Mouse (Mus musculus) brown adipose tissue, adult 24 weeks (tissue): ENCODE results near the gene Grin2c. TPM values are rescaled to one million over a fixed set of nuclear protein-coding genes. Genes with fewer than 3 reads are reported as not detected.

Source experiments
- H3K27ac ChIP-seq: fragments of 200-500 bp; replicated peaks from 2 replicates; pipeline ENCODE4 v1.5.1; 2012; ENCODE audit warnings: low read depth, mild to moderate bottlenecking, low read length
- H3K4me1 ChIP-seq: fragments of 200-500 bp; 2 replicates; pipeline ENCODE4 v1.6.1; 2012; ENCODE audit warnings: low read length, mixed read lengths; ENCODE audit not compliant: control insufficient read depth, insufficient read depth, insufficient read length
- H3K4me3 ChIP-seq: fragments of 200-500 bp; 2 replicates; pipeline ENCODE4 v1.5.1; 2012; ENCODE audit warnings: low read depth, mild to moderate bottlenecking, low read length, moderate library complexity; ENCODE audit not compliant: insufficient read depth
- polyA plus RNA-seq: library from polyadenylated mRNA; stranded (reverse); fragments of >200 nt; gene quantifications from 2 replicates; pipeline ENCODE4 v1.2.4, GENCODE M21; 2012; ENCODE audit not compliant: missing spikeins, insufficient read depth, insufficient read length

Gene Grin2c
- polyA plus RNA-seq, 1 experiment, result not detected

DNA sequence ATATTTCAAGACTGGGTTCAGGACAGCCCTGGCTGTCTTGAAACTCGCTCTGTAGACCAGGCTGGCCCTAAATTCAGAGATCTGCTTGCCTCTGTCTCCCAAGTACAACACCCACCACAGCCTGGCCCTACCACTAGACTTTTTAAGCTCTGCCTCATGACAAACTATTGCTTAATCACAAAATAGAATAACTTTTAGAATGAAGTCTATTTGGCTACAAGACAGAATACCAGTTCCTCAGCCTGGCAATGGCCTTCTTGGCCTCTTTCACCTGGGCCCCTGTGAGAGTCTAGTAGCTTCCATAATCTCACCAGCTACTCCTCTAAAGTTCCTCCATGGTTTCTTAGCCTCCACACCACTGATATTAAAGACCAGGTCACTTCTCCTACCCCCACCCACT, 23.3 kb upstream of the Grin2c start:
- Histone ChIP-seq H3K27ac (no peak overlapping the region), H3K4me3 (no peak overlapping the region), H3K4me1 (peaks cover 2% of the 10 kb centered on the region)

DNA sequence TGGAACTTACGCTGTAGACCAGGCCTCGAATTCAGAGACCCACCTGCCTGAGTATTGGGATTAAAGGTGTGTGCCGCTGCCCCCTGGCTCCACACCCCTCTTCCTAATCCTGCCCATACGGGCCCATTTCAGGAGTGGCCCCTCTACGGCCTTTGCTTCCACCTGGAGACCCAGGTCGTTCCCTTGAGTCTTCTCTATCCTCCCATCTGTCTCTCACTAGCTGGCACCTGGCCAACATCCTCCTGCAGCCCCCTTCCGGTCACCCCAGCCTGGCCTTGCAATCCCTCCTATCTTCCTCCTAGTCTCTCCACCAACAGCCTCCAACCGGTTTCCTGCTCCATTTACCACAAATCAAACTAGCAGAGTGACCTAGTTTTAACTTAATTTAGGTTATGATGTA, 22.8 kb upstream of the Grin2c start:
- Histone ChIP-seq H3K4me1 (peaks cover 2% of the 10 kb centered on the region), H3K4me3 (no peak overlapping the region), H3K27ac (no peak overlapping the region)

DNA sequence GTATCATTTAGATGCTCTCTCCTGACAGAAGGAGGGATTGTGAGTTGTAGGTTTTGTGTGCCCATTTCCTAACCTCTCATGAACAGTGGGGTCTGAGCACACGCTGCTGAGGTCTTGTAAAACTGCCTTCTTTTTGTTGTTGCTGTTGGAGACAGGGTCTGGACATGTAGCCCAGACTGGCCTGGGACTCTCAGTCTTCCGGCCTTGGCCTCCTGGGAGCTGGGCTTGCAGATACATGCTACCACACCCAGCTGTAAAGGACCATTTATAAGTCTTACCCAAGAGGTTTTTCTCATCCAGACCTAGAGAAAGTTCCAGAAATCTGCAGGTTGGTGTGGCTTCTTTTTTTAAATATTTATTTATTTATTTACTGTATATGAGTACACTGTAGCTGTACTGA, 21.3 kb upstream of the Grin2c start:
- Histone ChIP-seq H3K4me3 (no peak overlapping the region), H3K4me1 (peaks cover 2% of the 10 kb centered on the region), H3K27ac (no peak overlapping the region)

GRCm38 (mm10) chr11:115287386-115287785, 20.3 kb upstream of the Grin2c start:
- Histone ChIP-seq H3K27ac (no peak overlapping the region), H3K4me1 (peaks cover 2% of the 10 kb centered on the region), H3K4me3 (no peak overlapping the region)

DNA sequence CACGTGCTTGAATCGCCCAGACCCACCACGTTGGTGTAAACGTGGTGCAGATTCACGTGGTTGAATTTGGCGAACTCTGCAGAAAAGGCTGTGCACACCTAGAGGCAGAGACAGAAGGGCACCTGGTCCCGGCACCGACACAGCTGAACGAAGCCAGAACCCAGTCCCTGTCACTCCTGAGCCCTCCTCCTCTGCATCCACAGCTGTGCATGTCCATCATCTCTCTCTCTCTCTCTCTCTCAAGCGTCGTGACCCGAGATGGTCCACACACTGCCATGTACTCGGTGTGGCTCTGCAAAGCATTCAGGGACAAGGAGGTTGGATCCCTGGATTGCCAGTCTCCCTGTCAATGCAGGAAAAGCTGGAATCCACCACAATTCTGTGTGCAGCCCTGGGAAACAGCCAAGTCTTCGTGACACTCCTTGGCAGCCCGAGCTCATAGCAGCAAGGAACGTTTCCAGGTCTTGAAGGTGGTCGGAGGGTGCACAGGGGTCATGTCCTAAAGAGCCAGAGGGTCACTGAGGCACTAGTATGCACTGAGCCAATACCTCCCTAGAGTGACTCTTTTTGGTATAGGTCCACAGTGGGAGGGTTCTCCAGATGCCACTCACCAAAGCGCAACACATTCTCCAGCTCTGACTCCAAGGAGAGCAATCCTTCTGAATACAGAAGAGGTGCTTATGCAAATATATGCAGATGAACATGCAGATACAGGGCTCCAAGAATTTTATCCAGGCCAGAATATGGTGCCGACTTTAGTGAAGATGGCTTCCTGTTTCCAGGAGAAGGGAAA, 19.4 kb upstream of the Grin2c start:
- H3K4me3 ChIP-seq, result no peak overlapping the region
- no peak overlapping the region for H3K27ac ChIP-seq
- H3K4me1 ChIP-seq, result peaks cover 5% of the 10 kb centered on the region

GRCm38 (mm10) chr11:115285282-115285681, 18.2 kb upstream of the Grin2c start:
- Histone ChIP-seq H3K4me3 (no peak overlapping the region), H3K27ac (no peak overlapping the region), H3K4me1 (peaks cover 3% of the 10 kb centered on the region; the same call in 1 of the 2 replicates)

DNA sequence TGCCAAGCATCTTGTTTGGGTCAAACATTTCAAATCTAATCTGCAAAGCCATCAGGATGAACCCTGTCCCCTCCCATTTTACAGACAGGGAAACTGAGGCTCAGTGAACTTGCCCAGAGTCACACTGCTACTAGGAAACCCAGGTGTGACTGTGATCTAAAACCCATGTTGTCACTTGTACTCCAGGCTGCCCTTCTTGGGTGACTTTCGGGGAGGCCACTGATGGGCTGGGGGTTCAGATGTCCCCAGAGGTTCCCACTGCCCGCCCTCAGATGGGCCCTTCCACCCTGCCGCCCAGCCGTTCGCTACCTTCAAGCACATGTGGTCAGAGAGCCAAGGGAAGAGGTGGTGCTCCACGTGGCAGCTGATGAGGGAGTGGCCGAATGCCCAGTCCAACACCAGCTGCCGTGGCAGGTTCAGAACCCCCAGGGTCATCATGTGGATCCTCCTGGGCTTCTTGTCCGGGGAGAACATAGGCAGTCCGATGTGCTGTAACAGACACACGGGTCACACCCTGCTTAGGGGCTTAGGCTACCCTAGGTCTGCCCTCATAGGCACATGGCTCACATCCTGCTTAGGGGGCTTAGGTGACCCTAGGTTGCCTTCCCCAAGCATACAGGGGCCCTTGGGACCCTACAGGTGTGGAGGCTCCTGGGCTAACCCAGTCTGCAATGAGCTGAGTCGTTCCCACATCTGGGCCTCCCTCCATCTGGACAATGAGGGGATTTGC, 17.0 kb upstream of the Grin2c start:
- H3K4me3 ChIP-seq, result no peak overlapping the region
- H3K27ac ChIP-seq, result no peak overlapping the region
- 0 out of 2 replicates have a peak, but pooled peaks cover 3% of the 10 kb centered on the region for H3K4me1 ChIP-seq

GRCm38 (mm10) chr11:115283486-115283765, 16.4 kb upstream of the Grin2c start:
- Histone ChIP-seq H3K4me1 (0 out of 2 replicates have a peak, but pooled peaks cover 3% of the 10 kb centered on the region), H3K27ac (no peak overlapping the region), H3K4me3 (no peak overlapping the region)

DNA sequence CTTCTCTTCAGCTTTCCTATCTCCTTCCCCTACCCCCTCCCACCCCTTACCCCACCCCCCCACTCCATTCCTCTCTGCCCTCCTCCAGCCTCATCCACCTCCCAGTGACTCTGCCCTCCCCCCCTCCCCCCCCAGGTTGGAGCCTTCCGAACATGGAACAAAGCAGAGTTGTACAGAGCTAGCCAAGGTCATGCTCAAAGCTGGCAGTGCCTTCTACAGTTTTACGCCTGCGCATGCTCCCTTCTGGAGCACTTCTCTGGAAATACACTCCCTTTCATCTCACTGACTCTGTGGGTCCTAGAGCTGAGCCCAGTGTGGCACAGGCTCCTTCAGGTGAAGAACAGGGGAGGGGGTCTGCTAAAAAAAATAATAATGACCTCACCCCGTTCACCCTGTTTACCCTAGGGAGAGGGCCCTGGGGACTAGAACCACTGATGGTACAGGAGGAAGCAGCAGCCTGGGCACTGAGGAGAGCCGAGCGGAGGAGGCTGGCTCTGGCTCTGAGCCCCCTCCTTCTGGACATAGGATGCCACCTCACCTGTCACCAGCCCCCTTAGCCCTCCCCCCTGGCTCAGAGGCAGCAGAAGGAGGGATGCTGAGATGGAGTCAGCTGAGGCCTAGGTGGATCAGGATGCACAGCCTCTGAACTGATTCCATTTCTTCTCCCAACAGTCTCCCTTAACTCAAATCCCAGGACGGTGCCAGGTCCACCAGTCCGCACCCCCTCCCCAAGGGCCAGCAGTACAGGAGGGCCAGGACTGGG, 15.9 kb upstream of the Grin2c start:
- H3K4me1 ChIP-seq, result 0 out of 2 replicates have a peak, but pooled peaks cover 3% of the 10 kb centered on the region
- no peak overlapping the region for H3K4me3 ChIP-seq
- no peak overlapping the region for H3K27ac ChIP-seq

- H3K27ac ChIP-seq, result no peak overlapping the region
- H3K4me1 ChIP-seq, result peaks cover 3% of the 10 kb centered on the region; the same call in 1 of the 2 replicates
- H3K4me3 ChIP-seq, result no peak overlapping the region
Measured at GRCm38 (mm10) chr11:115282295-115282694, 15.3 kb upstream of the Grin2c start.

GRCm38 (mm10) chr11:115279726-115280125, 12.7 kb upstream of the Grin2c start:
- no peak overlapping the region for H3K4me3 ChIP-seq

GRCm38 (mm10) chr11:115278176-115278575, 11.1 kb upstream of the Grin2c start:
- Histone ChIP-seq H3K4me1 (peaks cover 3% of the 10 kb centered on the region; the same call in 1 of the 2 replicates), H3K27ac (no peak overlapping the region), H3K4me3 (no peak overlapping the region)

More at GRCm38 (mm10) chr11:115279726-115280125, 12.7 kb upstream of the Grin2c start:
- peaks cover 3% of the 10 kb centered on the region; the same call in 1 of the 2 replicates for H3K4me1 ChIP-seq
- no peak overlapping the region for H3K27ac ChIP-seq

- peak overlapping the region; percentile 93 for H3K27ac ChIP-seq
- peak overlapping the region; percentile 89 for H3K4me3 ChIP-seq
- peaks cover 3% of the 10 kb centered on the region; the same call in 1 of the 2 replicates for H3K4me1 ChIP-seq
Measured at GRCm38 (mm10) chr11:115277604-115277975, 10.5 kb upstream of the Grin2c start.

GRCm38 (mm10) chr11:115276780-115277603, 9.9 kb upstream of the Grin2c start, which contains the start of gene Fdxr:
TSS of gene Fdxr (minus strand) at chr11:115277050.
- Histone ChIP-seq H3K4me3 (peak within 1 kb of the TSS; percentile 89), H3K4me1 (no peaks in the 10 kb centered on the region; the same call in 1 of the 2 replicates), H3K27ac (peak within 1 kb of the TSS; percentile 93)
